Mouse (Mus musculus) mouse trophoblast stem cell (cell line): Measurements from ENCODE around the gene Cep128.
"Not testable (repeated sequence)": the region's sequence is repeated elsewhere in the genome, so short reads cannot be mapped to it uniquely, and the experiment has no call there.

ENCODE experiments used
- in situ Hi-C, 2 experiments: fragments of 300-500 bp; cut with MseI, MboI; formaldehyde crosslinking; loops; 2 replicates in 1 of 2; 3 replicates in 1 of 2; pipeline ENCODE4 v1.15.1; 2025

Cep128 gene

GRCm38 (mm10) chr12:91063337-91064015, 320.7 kb downstream of the Cep128 start:
- in situ Hi-C loops = no loop called here

GRCm38 (mm10) chr12:91062681-91063080, 321.5 kb downstream of the Cep128 start:
- in situ Hi-C loops = no loop called here

GRCm38 (mm10) chr12:91059704-91060318, 324.4 kb downstream of the Cep128 start:
- in situ Hi-C loops = no loop called here

GRCm38 (mm10) chr12:91056885-91057284, 327.3 kb downstream of the Cep128 start:
- in situ Hi-C loops = no loop called here

GRCm38 (mm10) chr12:91052301-91052700, 331.9 kb downstream of the Cep128 start:
- in situ Hi-C loops = no loop called here

GRCm38 (mm10) chr12:91050593-91051325, 333.4 kb downstream of the Cep128 start:
- in situ Hi-C loops = no loop called here

GRCm38 (mm10) chr12:91041363-91041762, 342.8 kb downstream of the Cep128 start:
- in situ Hi-C loops = no loop called here

- in situ Hi-C loops = no loop called here
Measured at GRCm38 (mm10) chr12:91040267-91040905, 343.8 kb downstream of the Cep128 start.

GRCm38 (mm10) chr12:91029116-91029515, 355.1 kb downstream of the Cep128 start:
- in situ Hi-C loops = no loop called here

GRCm38 (mm10) chr12:91027681-91028080, 356.5 kb downstream of the Cep128 start:
- in situ Hi-C loops = no loop called here

GRCm38 (mm10) chr12:91027100-91027499, 357.1 kb downstream of the Cep128 start:
- in situ Hi-C loops = no loop called here

- in situ Hi-C loops = no loop called here
Measured at GRCm38 (mm10) chr12:91015075-91015474, 369.1 kb downstream of the Cep128 start.

GRCm38 (mm10) chr12:91013043-91013442, 371.2 kb downstream of the Cep128 start:
- in situ Hi-C loops = no loop called here

GRCm38 (mm10) chr12:91012184-91012583, 372.0 kb downstream of the Cep128 start:
- in situ Hi-C loops = no loop called here

GRCm38 (mm10) chr12:91008736-91009135, 375.5 kb downstream of the Cep128 start:
- in situ Hi-C loops = no loop called here

GRCm38 (mm10) chr12:91008170-91008569, 376.0 kb downstream of the Cep128 start:
- in situ Hi-C loops = no loop called here

- in situ Hi-C loops = no loop called here
Measured at GRCm38 (mm10) chr12:90997539-90997938, 386.7 kb downstream of the Cep128 start.

GRCm38 (mm10) chr12:90993331-90993730, 390.9 kb downstream of the Cep128 start:
- in situ Hi-C loops = no loop called here

GRCm38 (mm10) chr12:90987782-90988181, 396.4 kb downstream of the Cep128 start:
- in situ Hi-C loops = no loop called here

- in situ Hi-C loops = no loop called here
Measured at GRCm38 (mm10) chr12:90987259-90987658, 396.9 kb downstream of the Cep128 start.

- in situ Hi-C loops = no loop called here
Measured at GRCm38 (mm10) chr12:90982018-90982417, 402.2 kb downstream of the Cep128 start.

GRCm38 (mm10) chr12:90976406-90976805, 407.8 kb downstream of the Cep128 start:
- in situ Hi-C loops = not testable (repeated sequence)
